Mouse (Mus musculus): Measurements from ENCODE around the gene Crcp. TPM values are rescaled to one million over a fixed set of nuclear protein-coding genes. Genes with fewer than 3 reads are reported as not detected.

The Crcp gene
- polyA plus RNA-seq, 1 experiment from 2014 or later: 41.6 TPM

DNA sequence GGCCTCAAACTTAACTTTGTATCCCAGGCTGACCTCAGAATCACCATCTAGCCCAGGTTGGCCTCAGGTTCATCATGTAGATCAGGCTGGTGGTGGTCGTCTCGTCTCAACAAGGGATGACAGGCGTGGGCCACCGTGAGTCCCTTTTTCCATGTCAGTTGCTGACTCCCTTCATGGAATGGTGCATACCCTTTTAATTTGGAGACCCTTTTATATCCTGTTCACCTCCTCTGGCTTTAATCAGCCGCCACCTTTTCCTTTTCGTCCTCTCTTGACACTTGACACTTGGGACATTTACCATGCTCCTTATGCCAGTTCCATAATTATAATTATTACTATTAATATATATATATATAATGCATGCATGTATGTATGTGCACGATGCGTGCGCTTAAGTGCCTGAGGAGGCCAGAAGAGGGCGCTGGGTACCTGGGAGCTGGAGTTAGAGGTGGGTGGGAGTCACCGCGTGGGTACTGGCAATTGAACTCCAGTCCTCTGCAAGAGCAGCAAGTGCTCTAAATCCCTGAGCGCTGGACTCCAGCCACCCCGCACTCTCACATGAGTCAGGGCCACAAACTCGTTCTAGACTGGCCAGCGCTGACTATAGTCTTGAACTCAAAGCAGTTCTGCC is 51.1 kb downstream of the Crcp start:
- H3K9ac ChIP-seq (ENCODE audit: low read depth, low read length): no peak overlapping the region; the same call in 1 of the 2 replicates
- no peak for ATAC-seq
- TF ChIP-seq CTCF (IDR thresholded peaks at IDR 0.05; ENCODE audit: low read depth): peak; percentile 48
- no peak overlapping the region for H3K27ac ChIP-seq (ENCODE audit: low read depth, low read length)
- no peaks in the 10 kb centered on the region for H3K36me3 ChIP-seq (ENCODE audit: control insufficient read depth, insufficient read depth)
- peak overlapping the region; percentile 67 for H3K4me3 ChIP-seq (ENCODE audit: low read depth, low read length)
- 86% methylated on average over 16 of the region's 16 CpGs for WGBS
- H3K9me3 ChIP-seq (ENCODE audit: control insufficient read depth): no peaks in the 10 kb centered on the region
- H3K4me2 ChIP-seq (replicated peaks; ENCODE audit: low read depth): peak overlapping the region; percentile 96
- H3K4me1 ChIP-seq (replicated peaks; ENCODE audit: control insufficient read depth, insufficient read depth, low read length): no peaks in the 10 kb centered on the region
- H3K27me3 ChIP-seq (replicated peaks; ENCODE audit: control insufficient read depth, insufficient read depth, low read length): no peaks in the 10 kb centered on the region

DNA sequence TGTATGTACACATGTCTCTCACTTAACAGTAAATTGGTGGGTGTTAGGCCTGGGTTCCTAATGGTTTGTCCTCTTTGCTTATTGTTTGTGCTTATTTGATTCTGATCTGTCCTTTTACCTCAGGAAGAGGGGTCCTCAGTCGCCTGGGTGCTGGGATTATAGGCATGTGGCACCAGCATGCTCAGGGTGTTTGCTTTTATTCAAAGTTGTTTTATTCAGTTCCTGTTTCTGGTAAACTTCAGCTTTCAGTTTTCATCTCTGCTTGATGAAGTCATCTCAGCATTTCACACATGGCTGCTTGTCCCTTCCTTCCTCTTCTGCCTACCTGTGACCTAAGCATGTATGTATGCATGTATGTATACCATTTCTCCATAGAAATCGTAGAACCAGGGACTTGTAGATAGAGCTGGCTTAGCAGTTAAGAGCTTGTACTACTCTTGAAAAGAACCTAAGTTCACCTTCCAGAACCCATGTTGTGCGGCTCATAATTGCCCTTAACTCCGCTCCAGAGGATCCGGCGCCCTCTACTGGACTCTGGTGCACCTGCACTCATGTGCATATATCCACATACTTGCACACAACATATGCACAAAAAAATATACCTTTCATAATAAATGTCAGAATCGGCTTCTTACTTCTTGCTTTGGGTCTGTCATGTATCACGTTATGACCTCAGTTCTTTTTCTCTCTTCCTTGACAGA is 52.2 kb downstream of the Crcp start:
- no peak overlapping the region for H3K27ac ChIP-seq (ENCODE audit: low read depth, low read length)
- no peak overlapping the region for H3K4me2 ChIP-seq (replicated peaks; ENCODE audit: low read depth)

DNA sequence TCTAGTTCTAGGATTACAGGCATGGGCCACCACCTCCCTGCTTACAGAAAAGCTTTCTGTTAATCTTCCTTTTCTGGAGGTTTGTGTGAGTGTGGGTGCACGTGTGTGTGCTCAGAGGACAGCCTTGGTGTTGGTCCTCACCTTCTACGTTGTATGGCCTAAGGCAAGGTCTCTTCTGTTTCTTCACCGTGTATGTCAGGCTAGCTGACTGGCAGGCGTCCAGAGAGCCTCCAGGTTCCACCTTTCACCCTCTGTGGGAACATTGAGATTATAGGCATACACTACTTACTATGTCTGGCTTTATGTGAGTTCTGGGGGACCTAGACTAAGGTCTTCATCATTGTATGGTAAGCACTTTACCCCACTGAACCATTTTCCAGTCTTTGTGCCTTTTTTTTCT is 53.3 kb downstream of the Crcp start:
- TF ChIP-seq CTCF (IDR thresholded peaks at IDR 0.05; ENCODE audit: low read depth): no peak
- WGBS: 70% methylated on average over 4 of the region's 4 CpGs
- H3K36me3 ChIP-seq (ENCODE audit: control insufficient read depth, insufficient read depth): no peaks in the 10 kb centered on the region
- no peak for ATAC-seq
- H3K27ac ChIP-seq (ENCODE audit: low read depth, low read length): no peak overlapping the region
- no peaks in the 10 kb centered on the region for H3K4me1 ChIP-seq (replicated peaks; ENCODE audit: control insufficient read depth, insufficient read depth, low read length)
- no peaks in the 10 kb centered on the region for H3K27me3 ChIP-seq (replicated peaks; ENCODE audit: control insufficient read depth, insufficient read depth, low read length)
- no peak overlapping the region for H3K9ac ChIP-seq (ENCODE audit: low read depth, low read length)
- H3K4me2 ChIP-seq (replicated peaks; ENCODE audit: low read depth): no peak overlapping the region
- H3K4me3 ChIP-seq (ENCODE audit: low read depth, low read length): no peak overlapping the region
- H3K9me3 ChIP-seq (ENCODE audit: control insufficient read depth): no peaks in the 10 kb centered on the region

More for the DNA sequence above, 52.2 kb downstream of the Crcp start:
- no peaks in the 10 kb centered on the region for H3K9me3 ChIP-seq (ENCODE audit: control insufficient read depth)
- no peaks in the 10 kb centered on the region for H3K36me3 ChIP-seq (ENCODE audit: control insufficient read depth, insufficient read depth)
- H3K4me3 ChIP-seq (ENCODE audit: low read depth, low read length): no peak overlapping the region
- H3K27me3 ChIP-seq (replicated peaks; ENCODE audit: control insufficient read depth, insufficient read depth, low read length): no peaks in the 10 kb centered on the region
- no peak overlapping the region for H3K9ac ChIP-seq (ENCODE audit: low read depth, low read length)
- no peaks in the 10 kb centered on the region for H3K4me1 ChIP-seq (replicated peaks; ENCODE audit: control insufficient read depth, insufficient read depth, low read length)
- peak; percentile 50 for TF ChIP-seq CTCF (IDR thresholded peaks at IDR 0.05; ENCODE audit: low read depth)
- ATAC-seq: no peak
- 96% methylated on average over 8 of the region's 8 CpGs for WGBS

DNA sequence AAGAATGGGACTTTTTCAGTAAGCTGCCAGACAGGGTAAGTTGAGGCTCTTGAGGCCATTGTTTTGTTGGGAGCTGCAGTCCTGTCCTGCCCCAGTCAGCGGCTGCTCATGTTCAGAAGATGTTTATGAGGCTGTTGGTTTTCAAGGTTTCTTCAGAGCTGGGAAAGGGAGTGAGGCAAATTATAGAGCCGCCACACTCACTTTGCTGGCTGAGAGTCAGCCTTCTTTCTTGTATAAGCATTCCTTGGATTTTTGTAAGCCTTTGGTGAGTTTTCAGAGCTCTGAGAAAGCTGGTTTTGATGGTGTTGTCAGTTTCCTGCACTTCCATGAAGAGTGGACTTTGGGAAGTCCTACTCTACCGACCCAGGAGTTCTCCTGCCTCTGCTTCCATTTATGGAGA is 55.2 kb downstream of the Crcp start:
- ATAC-seq: no peak
- Histone ChIP-seq H3K4me2 (replicated peaks; ENCODE audit: low read depth) (no peak overlapping the region), H3K4me3 (ENCODE audit: low read depth, low read length) (no peak overlapping the region), H3K27me3 (replicated peaks; ENCODE audit: control insufficient read depth, insufficient read depth, low read length) (no peaks in the 10 kb centered on the region), H3K4me1 (replicated peaks; ENCODE audit: control insufficient read depth, insufficient read depth, low read length) (no peaks in the 10 kb centered on the region), H3K9me3 (ENCODE audit: control insufficient read depth) (no peaks in the 10 kb centered on the region), H3K9ac (ENCODE audit: low read depth, low read length) (no peak overlapping the region), H3K36me3 (ENCODE audit: control insufficient read depth, insufficient read depth) (no peaks in the 10 kb centered on the region), H3K27ac (ENCODE audit: low read depth, low read length) (peak overlapping the region; percentile 12; the same call in 1 of the 2 replicates)
- no peak for TF ChIP-seq CTCF (IDR thresholded peaks at IDR 0.05; ENCODE audit: low read depth)
- 67% methylated on average over 3 of the region's 3 CpGs for WGBS

DNA sequence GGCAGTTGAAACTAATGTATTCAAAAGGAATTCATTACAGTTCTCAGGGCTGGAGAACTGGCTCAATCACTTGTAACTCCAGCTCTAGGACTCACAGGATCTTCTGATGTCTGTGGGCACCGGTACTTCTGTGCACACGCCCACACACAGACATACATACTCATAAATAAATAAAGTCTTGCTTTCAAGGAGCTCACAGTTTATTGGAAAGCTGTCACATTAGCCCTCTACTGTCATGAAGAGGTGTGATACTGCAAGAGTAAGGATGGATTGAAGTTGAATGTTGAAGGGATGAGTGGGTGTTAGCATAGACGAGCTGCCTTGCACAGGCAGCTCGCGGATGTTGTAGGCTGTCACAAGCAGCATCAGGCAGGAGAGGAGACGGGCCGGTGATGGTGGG is 58.9 kb downstream of the Crcp start:
- H3K27ac ChIP-seq (ENCODE audit: low read depth, low read length): no peak overlapping the region
- no peak overlapping the region for H3K4me2 ChIP-seq (replicated peaks; ENCODE audit: low read depth)
- no peaks in the 10 kb centered on the region for H3K27me3 ChIP-seq (replicated peaks; ENCODE audit: control insufficient read depth, insufficient read depth, low read length)
- TF ChIP-seq CTCF (IDR thresholded peaks at IDR 0.05; ENCODE audit: low read depth): no peak
- no peak for ATAC-seq
- no peak overlapping the region for H3K4me3 ChIP-seq (ENCODE audit: low read depth, low read length)
- no peaks in the 10 kb centered on the region for H3K4me1 ChIP-seq (replicated peaks; ENCODE audit: control insufficient read depth, insufficient read depth, low read length)
- 90% methylated on average over 7 of the region's 7 CpGs for WGBS
- H3K36me3 ChIP-seq (ENCODE audit: control insufficient read depth, insufficient read depth): no peaks in the 10 kb centered on the region
- H3K9me3 ChIP-seq (ENCODE audit: control insufficient read depth): no peaks in the 10 kb centered on the region
- no peak overlapping the region for H3K9ac ChIP-seq (ENCODE audit: low read depth, low read length)

DNA sequence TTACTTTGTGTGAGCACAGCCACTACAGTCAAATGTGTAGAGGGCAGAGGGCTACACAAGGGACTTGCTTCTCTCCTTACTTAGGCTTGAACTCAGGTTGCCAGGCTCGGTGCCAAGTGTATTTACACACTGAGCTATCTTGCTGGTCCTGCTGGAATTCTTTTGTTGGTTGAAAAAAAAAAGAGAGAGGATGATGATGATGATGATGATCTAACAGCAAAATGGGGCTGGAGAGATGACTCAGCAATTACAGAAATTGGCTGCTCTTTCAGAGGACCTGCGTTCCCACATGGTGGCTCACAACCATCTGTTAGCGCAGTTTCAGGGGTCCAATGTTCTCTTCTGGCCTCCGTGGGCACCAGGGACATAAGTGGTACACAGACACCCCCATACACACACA is 59.5 kb downstream of the Crcp start:
- H3K27me3 ChIP-seq (replicated peaks; ENCODE audit: control insufficient read depth, insufficient read depth, low read length): no peaks in the 10 kb centered on the region
- H3K4me2 ChIP-seq (replicated peaks; ENCODE audit: low read depth): no peak overlapping the region
- ATAC-seq: no peak
- no peak overlapping the region for H3K9ac ChIP-seq (ENCODE audit: low read depth, low read length)
- no peak for TF ChIP-seq CTCF (IDR thresholded peaks at IDR 0.05; ENCODE audit: low read depth)
- H3K4me1 ChIP-seq (replicated peaks; ENCODE audit: control insufficient read depth, insufficient read depth, low read length): no peaks in the 10 kb centered on the region
- no peaks in the 10 kb centered on the region for H3K36me3 ChIP-seq (ENCODE audit: control insufficient read depth, insufficient read depth)
- H3K4me3 ChIP-seq (ENCODE audit: low read depth, low read length): no peak overlapping the region
- 88% methylated on average over 4 of the region's 4 CpGs for WGBS
- no peak overlapping the region for H3K27ac ChIP-seq (ENCODE audit: low read depth, low read length)
- H3K9me3 ChIP-seq (ENCODE audit: control insufficient read depth): no peaks in the 10 kb centered on the region
